Mouse (Mus musculus) limb, embryonic 13.5 days (tissue): Measurements from ENCODE around the gene Olfr522. TPM values are rescaled to one million over a fixed set of nuclear protein-coding genes. Genes with fewer than 3 reads are reported as not detected.

Experiments used
- polyA plus RNA-seq: library from polyadenylated mRNA; unstranded; fragments of >200 nt; fragmentation: Nextera tagmentation; extraction: Ambion mirVana; gene quantifications from 2 replicates; pipeline ENCODE4 v1.2.1, GENCODE M21; 2015

Gene Olfr522
- polyA plus RNA-seq, 1 experiment from 2014 or later: not detected

Other genes starting within 250 kb of the Olfr522 start
- 0.15 TPM in 1 of 2 replicates, not detected in the other for gene Utf1, start 221.0 kb downstream of the Olfr522 start, polyA plus RNA-seq
- 0.52 and 0.53 TPM in 2 replicates for gene 6430531B16Rik, start 186.0 kb downstream of the Olfr522 start, polyA plus RNA-seq
- gene Adam8, start 172.2 kb downstream of the Olfr522 start, polyA plus RNA-seq: 2.3 and 2.8 TPM in 2 replicates
- 38.9 and 41.8 TPM in 2 replicates for gene Zfp511, start 128.4 kb downstream of the Olfr522 start, polyA plus RNA-seq
- 67.4 and 68.0 TPM in 2 replicates for gene Tubgcp2, start 128.1 kb downstream of the Olfr522 start, polyA plus RNA-seq
- not detected in 2 replicates for gene Msx3, start 115.7 kb downstream of the Olfr522 start, polyA plus RNA-seq
- 1.1 TPM in 2 replicates for gene Caly, start 82.2 kb downstream of the Olfr522 start, polyA plus RNA-seq
- gene Prap1, start 71.4 kb downstream of the Olfr522 start, polyA plus RNA-seq: 0.25 TPM in 1 of 2 replicates, not detected in the other
- gene Fuom, start 62.3 kb downstream of the Olfr522 start, polyA plus RNA-seq: 22.1 and 24.9 TPM in 2 replicates
- gene Paox, start 49.0 kb downstream of the Olfr522 start, polyA plus RNA-seq: 18.9 and 19.6 TPM in 2 replicates
- gene Echs1, start 48.3 kb downstream of the Olfr522 start, polyA plus RNA-seq: 150 and 151 TPM in 2 replicates
- gene Mtg1, start 27.2 kb downstream of the Olfr522 start, polyA plus RNA-seq: 22.7 and 23.6 TPM in 2 replicates
- 0.17 and 0.23 TPM in 2 replicates for gene Sprn, start 9.9 kb downstream of the Olfr522 start, polyA plus RNA-seq
- gene Olfr523, start 8.5 kb upstream of the Olfr522 start, polyA plus RNA-seq: not detected in 2 replicates
- gene Olfr524, start 41.2 kb upstream of the Olfr522 start, polyA plus RNA-seq: not detected in 2 replicates
- 0.04 and 0.15 TPM in 2 replicates for gene Cd163l1, start 53.5 kb upstream of the Olfr522 start, polyA plus RNA-seq
- not detected in 2 replicates for gene 5830411N06Rik, start 82.5 kb upstream of the Olfr522 start, polyA plus RNA-seq
- not detected in 2 replicates for gene Olfr525, start 156.1 kb upstream of the Olfr522 start, polyA plus RNA-seq
- not detected in 2 replicates for gene Olfr527, start 169.3 kb upstream of the Olfr522 start, polyA plus RNA-seq
- not detected in 2 replicates for gene Olfr60, start 196.9 kb upstream of the Olfr522 start, polyA plus RNA-seq
- gene Olfr530, start 211.6 kb upstream of the Olfr522 start, polyA plus RNA-seq: not detected in 2 replicates
- gene Olfr531, start 238.2 kb upstream of the Olfr522 start, polyA plus RNA-seq: not detected in 2 replicates